Mouse (Mus musculus) liver, embryonic 14.5 days (tissue): ENCODE data around the gene Adar. TPM values are rescaled to one million over a fixed set of nuclear protein-coding genes. Genes with fewer than 3 reads are reported as not detected.

Experiments
- ATAC-seq: fragments of 200-750 bp; cut with Nextera tagmentation; 2 replicates; pipeline ENCODE4 v1.8.0; 2017; ENCODE audit warnings: moderate number of reproducible peaks, mild to moderate bottlenecking, moderate library complexity; ENCODE audit not compliant: insufficient read depth
- DNase-seq, 3 experiments: peaks; one replicate each; pipeline ENCODE4 v3.0.0-alpha.2; 2012 to 2013; ENCODE audit warnings: low read depth in 3 of 3, low spot score in 3 of 3
- H3K27ac ChIP-seq: fragments of 300-500 bp; sonication (generic); 2 replicates; pipeline ENCODE4 v1.5.1; 2014; ENCODE audit warnings: moderate library complexity, mild to moderate bottlenecking, control low read depth, inconsistent platforms
- H3K27me3 ChIP-seq: fragments of 300-500 bp; sonication (generic); 2 replicates; pipeline ENCODE4 v1.6.1; 2014; ENCODE audit warnings: mild to moderate bottlenecking, low read length, moderate library complexity; ENCODE audit not compliant: control insufficient read depth, insufficient read depth
- H3K36me3 ChIP-seq: fragments of 300-500 bp; sonication (generic); replicated peaks from 2 replicates; pipeline ENCODE4 v1.6.1; 2014; ENCODE audit warnings: low read depth; ENCODE audit not compliant: control insufficient read depth, insufficient read depth
- H3K4me1 ChIP-seq, 2 experiments: fragments of 200-500 bp in 1 of 2; fragments of 300-500 bp in 1 of 2; sonication (generic) in 1 of 2; replicated peaks; 2 replicates each; pipeline ENCODE4 v1.6.1; 2012 to 2014; ENCODE audit warnings: antibody characterized with exemption in 1 of 2, inconsistent platforms in 1 of 2, low read length in 1 of 2; ENCODE audit not compliant: control insufficient read depth in 2 of 2, insufficient read depth in 2 of 2
- H3K4me2 ChIP-seq: fragments of 300-500 bp; sonication (generic); 2 replicates; pipeline ENCODE4 v1.6.1; 2014; ENCODE audit warnings: low read depth, mild to moderate bottlenecking, control low read depth, moderate library complexity
- H3K4me3 ChIP-seq, 2 experiments: fragments of 200-500 bp in 1 of 2; fragments of 300-500 bp in 1 of 2; sonication (generic) in 1 of 2; 2 replicates each; pipeline ENCODE4 v1.5.1; 2012 to 2014; ENCODE audit warnings: low read depth in 2 of 2, low read length in 2 of 2, mild to moderate bottlenecking in 2 of 2, control low read depth in 1 of 2, inconsistent platforms in 1 of 2, moderate library complexity in 1 of 2; ENCODE audit not compliant: insufficient read depth in 1 of 2
- H3K9ac ChIP-seq: fragments of 300-500 bp; sonication (generic); replicated peaks from 2 replicates; pipeline ENCODE4 v1.6.1; 2014; ENCODE audit warnings: mild to moderate bottlenecking, control low read depth, moderate library complexity
- H3K9me3 ChIP-seq: fragments of 300-500 bp; sonication (generic); 2 replicates; pipeline ENCODE4 v1.6.1; 2016; ENCODE audit warnings: low read length, mixed read lengths; ENCODE audit not compliant: control insufficient read depth
- CTCF ChIP-seq: IDR thresholded peaks from 2 replicates; pipeline ENCODE4 v1.5.1; 2016; ENCODE audit warnings: antibody characterized with exemption, low read depth, control low read depth
- EP300 ChIP-seq: IDR thresholded peaks from 2 replicates; pipeline ENCODE4 v1.6.1; 2016; ENCODE audit warnings: antibody characterized with exemption, low read depth
- WGBS: fragments of 180-500 bp; shearing (Covaris S2); extraction: QIAGEN DNeasy Blood & Tissue Kit; methylation state at CpG from one replicate; pipeline ENCODE4 v1.1.7; 2014; ENCODE audit not compliant: insufficient replicate concordance; 5-methylcytosine and 5-hydroxymethylcytosine counted together
- polyA plus RNA-seq, 2 experiments: library from polyadenylated mRNA; depleted of rRNA in 1 of 2; stranded (reverse) in 1 of 2; unstranded in 1 of 2; fragments of >200 nt; fragmentation: Nextera tagmentation in 1 of 2; extraction: Ambion mirVana in 1 of 2; gene quantifications; 2 replicates each; pipeline versions ENCODE4 v1.2.1 to v1.2.3; 2012 to 2014

Adar gene
- polyA plus RNA-seq (2012; rRNA removed) (5.8 and 7.9 TPM in 2 replicates), polyA plus RNA-seq (2014; fragmentation: Nextera tagmentation; extraction: Ambion mirVana) (6.4 and 6.5 TPM in 2 replicates)

- WGBS, result 4% methylated on average over 28 of the region's 28 CpGs
- peak; percentile 76 for ATAC-seq
- peak within 1 kb of the TSS; percentile 81 for H3K4me2 ChIP-seq
- H3K27me3 ChIP-seq, result no peaks in the 10 kb centered on the region
- H3K4me1 ChIP-seq, result peaks cover 0 to 5% of the 10 kb centered on the region in 2 experiments; a peak in 1 of 4 replicates
- peak within 1 kb of the TSS; percentile 65 for H3K9ac ChIP-seq
- no peak for TF ChIP-seq EP300
- peak; percentile 67 for TF ChIP-seq CTCF
- H3K9me3 ChIP-seq, result no peaks in the 10 kb centered on the region
- H3K27ac ChIP-seq, result no peak within 1 kb of the TSS
- no peaks in the 10 kb centered on the region for H3K36me3 ChIP-seq
- peak; percentile 38 to 46 (median 40) for DNase-seq
- H3K4me3 ChIP-seq, result peak within 1 kb of the TSS; percentile 67 to 83
Measured at GRCm38 (mm10) chr3:89714359-89715206, at the start of gene Adar. Gene Adar (plus strand): TSS chr3:89715022.

GRCm38 (mm10) chr3:89667131-89667530 lies 47.7 kb upstream of the Adar start:
- H3K9me3 ChIP-seq, result no peaks in the 10 kb centered on the region
- no peak overlapping the region for H3K4me3 ChIP-seq
- no peaks in the 10 kb centered on the region for H3K4me1 ChIP-seq
- TF ChIP-seq EP300 (no peak), CTCF (no peak)
- H3K36me3 ChIP-seq, result no peaks in the 10 kb centered on the region
- DNase-seq (no peak), ATAC-seq (no peak)
- H3K27me3 ChIP-seq, result no peaks in the 10 kb centered on the region
- no peak overlapping the region for H3K9ac ChIP-seq
- WGBS, result 25% methylated on average over 11 of the region's 11 CpGs
- no peak overlapping the region for H3K4me2 ChIP-seq
- H3K27ac ChIP-seq, result no peak overlapping the region

GRCm38 (mm10) chr3:89671334-89671733 lies 43.5 kb upstream of the Adar start:
- Histone ChIP-seq H3K4me1 (no peaks in the 10 kb centered on the region), H3K4me2 (no peak overlapping the region), H3K9me3 (no peaks in the 10 kb centered on the region), H3K9ac (no peak overlapping the region), H3K27ac (no peak overlapping the region), H3K27me3 (no peaks in the 10 kb centered on the region), H3K36me3 (no peaks in the 10 kb centered on the region), H3K4me3 (no peak overlapping the region)
- TF ChIP-seq EP300 (no peak), CTCF (no peak)
- 36% methylated on average over 6 of the region's 6 CpGs for WGBS
- ATAC-seq (no peak), DNase-seq (no peak)

GRCm38 (mm10) chr3:89672573-89673317 lies 42.1 kb upstream of the Adar start:
- no peaks in the 10 kb centered on the region for H3K9me3 ChIP-seq
- no peaks in the 10 kb centered on the region for H3K27me3 ChIP-seq
- no peak overlapping the region for H3K27ac ChIP-seq
- TF ChIP-seq EP300 (no peak), CTCF (no peak)
- 55% methylated on average over 12 of the region's 12 CpGs for WGBS
- no peaks in the 10 kb centered on the region for H3K36me3 ChIP-seq
- no peaks in the 10 kb centered on the region for H3K4me1 ChIP-seq
- H3K4me3 ChIP-seq, result no peak overlapping the region
- ATAC-seq (no peak), DNase-seq (no peak)
- H3K9ac ChIP-seq, result no peak overlapping the region
- H3K4me2 ChIP-seq, result no peak overlapping the region

- WGBS, result 67% methylated on average over 5 of the region's 5 CpGs
- no peak for ATAC-seq
- Histone ChIP-seq H3K4me3 (no peak overlapping the region), H3K4me1 (no peaks in the 10 kb centered on the region), H3K4me2 (no peak overlapping the region), H3K27ac (no peak overlapping the region), H3K9me3 (no peaks in the 10 kb centered on the region), H3K36me3 (no peaks in the 10 kb centered on the region), H3K27me3 (no peaks in the 10 kb centered on the region), H3K9ac (no peak overlapping the region)
- no peak for TF ChIP-seq CTCF
- no peak for TF ChIP-seq EP300
- DNase-seq, result no peak
Measured at GRCm38 (mm10) chr3:89677617-89678016, 37.2 kb upstream of the Adar start.
